Mouse (Mus musculus) natural killer cell, adult 2 months (primary cell): Measurements from ENCODE around the gene Nup210l.

Source experiments
- DNase-seq, 2 experiments: peaks; one replicate each; pipeline ENCODE4 v3.0.0; 2022; ENCODE audit warnings: low spot score in 2 of 2

Nup210l gene

DNA sequence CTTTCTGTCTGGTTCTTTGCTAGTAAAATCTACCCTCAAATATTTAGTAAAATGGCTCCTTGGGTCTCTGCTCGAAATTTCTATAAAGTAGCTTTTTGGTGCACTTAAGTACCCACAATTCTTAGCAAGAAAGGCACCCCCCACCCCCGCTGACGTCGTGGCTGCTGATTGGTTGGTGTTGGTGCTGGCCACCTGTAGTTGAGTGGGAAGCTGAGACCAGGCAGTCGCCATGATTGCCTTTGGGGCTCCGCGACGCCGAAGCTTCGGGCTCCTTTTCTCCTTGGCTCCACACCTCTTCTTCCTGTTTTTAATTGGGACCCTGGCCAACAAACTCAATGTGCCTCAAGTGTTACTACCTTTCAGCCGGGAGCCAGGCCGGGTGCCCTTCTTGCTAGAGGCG lies at the start of gene Nup210l:
Nup210l (plus strand) TSS at position 195 of the 400 bp plus-strand sequence.
- no peak for DNase-seq

DNA sequence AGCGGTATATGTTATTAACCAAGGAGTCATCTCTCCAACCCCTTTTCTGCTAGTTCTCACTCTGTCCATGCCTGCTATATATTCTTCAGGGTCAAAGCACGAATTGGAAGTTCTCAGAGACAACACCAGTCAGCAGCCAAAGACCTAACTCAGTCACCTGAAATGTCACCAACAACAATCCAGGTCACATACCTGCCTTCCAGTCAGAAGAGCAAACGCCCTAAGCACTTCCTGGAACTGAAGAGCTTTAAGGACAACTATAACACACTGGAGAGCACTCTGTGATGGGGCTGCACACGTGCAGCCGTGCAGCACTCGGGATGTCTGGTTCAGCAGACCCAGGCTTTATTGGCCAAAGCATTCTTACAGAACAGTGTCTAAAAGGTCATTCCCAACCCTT lies 42.4 kb upstream of the Nup210l start:
- no peak for DNase-seq

DNA sequence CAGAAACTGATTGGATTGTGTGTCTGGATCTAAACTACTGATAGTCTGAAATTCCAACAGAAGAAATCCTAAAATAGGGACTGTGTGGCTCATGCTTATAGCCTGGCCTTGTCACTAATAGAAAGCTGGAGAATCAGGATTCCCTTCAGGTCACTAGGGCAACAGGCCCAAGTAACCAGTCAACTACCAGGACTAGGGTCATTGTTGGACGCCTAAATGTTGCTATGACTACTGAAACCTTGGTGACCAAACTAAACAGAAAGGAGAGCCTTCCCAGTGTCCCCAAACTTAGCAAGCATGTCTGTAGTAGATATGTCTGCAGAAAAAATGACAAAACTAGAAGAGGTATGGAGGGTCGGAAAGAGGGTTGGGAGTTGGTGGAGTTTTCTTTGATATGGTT lies 41.4 kb upstream of the Nup210l start:
- DNase-seq = no peak

DNA sequence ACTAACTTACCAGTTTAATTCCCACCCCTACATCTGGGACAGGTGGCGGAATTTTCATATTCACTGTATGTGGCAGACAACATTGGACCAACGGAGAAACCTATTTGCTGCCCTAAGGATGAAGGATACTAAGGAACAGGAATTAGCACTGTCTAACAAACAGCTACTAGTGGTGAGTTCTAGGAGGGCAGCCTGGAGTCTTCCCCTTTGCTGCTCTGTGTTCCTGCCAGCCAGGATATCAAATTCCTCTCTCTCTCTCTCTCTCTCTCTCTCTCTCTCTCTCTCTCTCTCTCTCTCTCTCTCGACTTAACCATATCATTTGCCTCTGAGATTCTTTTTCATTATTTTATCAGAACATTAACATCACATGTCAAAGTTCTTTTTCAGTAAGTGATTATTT lies 39.5 kb upstream of the Nup210l start:
- no peak for DNase-seq

DNA sequence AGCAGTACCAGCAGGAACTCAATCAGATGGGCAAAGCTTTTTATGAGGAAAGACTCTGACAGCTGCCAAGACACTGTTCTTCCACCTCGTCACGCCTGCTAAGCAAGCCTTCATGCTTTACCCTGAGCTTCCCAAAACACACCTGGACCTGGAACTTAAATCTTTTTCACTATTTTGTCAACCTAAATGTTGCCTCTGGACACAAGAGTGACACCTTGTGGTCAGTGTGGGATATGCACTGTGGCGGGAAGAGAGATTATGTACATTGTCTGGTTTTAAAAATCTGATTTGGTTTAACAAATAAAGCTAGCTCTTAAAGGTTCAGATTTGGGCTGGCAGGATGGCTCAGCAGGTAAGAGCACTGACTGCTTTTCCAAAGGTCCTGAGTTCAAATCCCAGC lies 38.4 kb upstream of the Nup210l start:
- peak; percentile 47 to 59 for DNase-seq

- no peak for DNase-seq
These were observed 36.1 kb upstream of the Nup210l start for GRCm38 (mm10) chr3:90067851-90068250.

DNA sequence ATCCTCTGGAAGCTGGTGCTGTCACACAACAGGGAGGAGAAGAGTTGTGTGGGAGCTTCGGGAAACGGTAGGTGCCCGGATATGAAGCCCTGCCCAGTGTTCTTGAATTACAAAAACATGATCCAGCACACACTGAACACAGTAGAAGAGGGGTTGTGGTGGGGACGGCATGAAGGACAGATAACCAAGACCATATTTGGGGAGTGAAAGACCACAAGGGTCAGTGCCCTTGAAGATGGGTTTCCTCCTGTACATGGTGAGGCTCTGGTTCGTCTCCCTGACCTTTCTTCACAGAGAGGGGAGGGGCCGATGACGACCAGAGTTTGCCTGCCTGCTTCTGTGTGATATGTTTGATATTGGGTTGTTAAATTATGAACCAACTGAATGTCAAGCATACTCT lies 34.2 kb upstream of the Nup210l start:
- DNase-seq = no peak

GRCm38 (mm10) chr3:90072294-90072693 lies 31.6 kb upstream of the Nup210l start, which contains the start of gene Tpm3:
Gene Tpm3 (plus strand): TSS chr3:90072649.
- no peak for DNase-seq

- DNase-seq = peak; percentile 77 to 84
These were observed 26.8 kb upstream of the Nup210l start for GRCm38 (mm10) chr3:90076921-90077716.

DNA sequence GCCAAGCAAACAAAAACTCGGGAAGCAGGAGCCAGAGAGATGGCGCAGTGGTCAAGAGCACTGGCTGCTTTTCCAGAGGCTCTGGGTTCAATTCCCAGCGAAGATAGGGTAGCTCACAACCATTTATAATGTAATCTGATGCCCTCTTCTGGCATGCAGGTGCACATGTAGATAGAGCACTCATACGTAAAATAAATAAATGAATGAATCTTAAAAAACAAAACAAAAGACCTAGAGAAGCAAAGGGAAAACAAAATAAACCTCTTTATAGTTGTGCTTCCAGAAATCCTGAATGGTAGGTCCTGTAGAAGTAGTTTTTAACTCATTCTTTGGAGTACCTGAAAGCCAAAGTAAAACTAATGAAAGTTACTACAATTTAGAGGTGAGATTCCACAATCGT lies 25.7 kb upstream of the Nup210l start:
- DNase-seq = no peak

DNA sequence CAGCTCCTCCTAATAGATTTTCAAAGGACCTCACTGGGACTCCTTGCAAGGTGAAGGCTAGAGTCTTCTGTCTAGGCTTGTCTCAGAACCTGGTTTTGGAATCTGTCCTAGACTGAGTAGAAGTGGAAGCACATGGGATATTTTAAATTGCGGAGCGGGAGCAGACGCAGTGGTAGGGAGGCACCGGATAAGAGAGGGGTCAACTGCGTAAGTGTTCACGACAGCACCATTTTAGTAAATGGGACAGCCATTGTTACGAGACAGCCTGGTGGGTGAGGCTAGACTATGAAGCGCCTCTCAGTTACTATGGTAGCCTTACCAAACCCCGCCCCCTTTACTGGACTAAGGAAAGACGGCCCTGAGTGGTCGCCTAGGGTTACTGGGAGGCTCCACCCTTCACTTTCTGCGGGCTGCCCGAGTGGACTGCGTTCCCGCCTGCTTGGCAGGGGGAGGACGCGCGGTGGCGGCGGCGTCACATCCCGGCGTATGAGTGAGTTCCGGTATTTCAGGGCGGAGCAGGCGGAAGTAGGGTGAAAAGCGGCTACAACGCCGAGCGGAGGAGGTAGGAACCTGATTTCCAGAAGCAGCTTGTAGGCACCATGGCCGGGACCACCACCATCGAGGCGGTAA lies 24.7 kb upstream of the Nup210l start:
- DNase-seq = peak; percentile 95 to 97

DNA sequence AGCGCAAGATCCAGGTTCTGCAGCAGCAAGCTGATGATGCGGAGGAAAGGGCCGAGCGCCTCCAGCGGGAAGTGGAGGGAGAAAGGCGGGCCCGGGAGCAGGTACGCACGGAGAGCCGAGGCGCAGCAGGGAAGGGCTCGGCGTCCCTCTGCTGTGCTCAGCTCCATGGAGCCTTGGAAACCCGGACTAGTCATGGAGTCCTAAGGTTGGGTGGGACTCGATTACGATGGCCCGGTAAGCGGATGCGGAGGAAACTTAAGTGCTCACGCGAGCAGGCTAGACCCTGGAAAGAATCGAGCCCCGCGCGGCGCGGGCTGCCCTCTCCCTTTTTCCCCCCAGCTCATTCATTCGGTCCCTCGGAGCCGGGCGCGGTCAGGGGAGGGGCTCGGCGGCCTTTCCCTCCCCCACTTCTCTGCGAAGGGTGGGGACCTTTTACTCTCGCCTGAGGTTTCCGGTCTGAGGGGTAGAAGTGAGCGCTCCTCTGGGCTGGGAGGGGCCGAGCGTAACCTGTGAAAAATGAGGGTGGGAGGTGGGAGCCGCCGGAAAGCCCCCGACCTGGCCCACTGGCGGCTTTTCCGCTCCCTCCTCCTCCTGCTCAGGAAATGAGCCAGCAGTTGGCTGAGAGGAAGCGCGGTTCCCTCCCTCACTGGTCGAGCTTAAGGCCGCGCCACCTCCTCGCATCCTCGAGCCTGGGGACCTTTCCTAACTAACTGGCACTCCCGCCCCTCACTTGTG lies 24.0 kb upstream of the Nup210l start:
- DNase-seq = peak; percentile 90 to 95

- DNase-seq = no peak
These were observed 23.5 kb upstream of the Nup210l start for GRCm38 (mm10) chr3:90080498-90080863.

DNA sequence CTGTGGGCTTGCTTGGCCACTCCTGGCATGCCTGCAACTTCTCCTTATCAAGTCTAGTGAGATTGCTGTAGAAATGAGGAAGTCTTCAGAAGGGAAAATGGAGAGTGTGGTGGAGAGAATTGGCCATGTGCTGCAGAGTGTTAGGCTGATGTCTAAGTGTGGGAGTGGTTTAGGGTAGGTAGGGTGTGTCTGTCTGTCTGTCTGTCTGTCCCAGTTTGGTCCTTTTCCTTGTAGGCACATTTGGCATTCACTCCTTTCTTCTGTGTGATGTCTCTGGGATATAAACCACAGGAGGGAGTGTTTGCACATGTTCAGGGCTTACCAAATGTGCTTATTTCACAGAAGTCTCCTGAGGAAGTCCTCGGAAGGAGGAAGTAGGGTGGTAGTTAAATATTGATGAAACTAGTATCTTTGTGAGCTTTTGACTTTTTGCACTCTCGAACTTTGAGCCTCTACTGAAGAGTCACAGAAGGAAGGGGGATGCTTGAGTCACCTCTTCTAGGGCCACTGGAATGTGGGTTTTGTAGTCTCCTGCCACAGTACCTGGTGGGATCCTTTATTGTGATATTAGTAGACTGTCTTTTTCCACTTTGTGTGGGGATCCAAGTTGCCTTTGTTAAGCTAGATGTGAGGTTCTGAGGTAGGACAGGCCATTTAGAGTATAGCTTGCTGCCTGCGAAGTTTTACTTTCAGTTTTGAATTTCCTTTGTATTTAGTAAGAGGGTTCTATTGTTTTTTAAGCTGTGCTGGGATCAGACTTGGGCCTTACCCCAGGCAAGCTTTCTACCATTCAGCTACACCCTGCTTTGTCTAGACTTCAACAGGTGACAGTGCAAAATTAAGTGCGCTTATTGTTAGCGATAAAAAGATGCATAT lies 22.3 kb upstream of the Nup210l start:
- DNase-seq = peak in 1 of 2 experiments; percentile 30

DNA sequence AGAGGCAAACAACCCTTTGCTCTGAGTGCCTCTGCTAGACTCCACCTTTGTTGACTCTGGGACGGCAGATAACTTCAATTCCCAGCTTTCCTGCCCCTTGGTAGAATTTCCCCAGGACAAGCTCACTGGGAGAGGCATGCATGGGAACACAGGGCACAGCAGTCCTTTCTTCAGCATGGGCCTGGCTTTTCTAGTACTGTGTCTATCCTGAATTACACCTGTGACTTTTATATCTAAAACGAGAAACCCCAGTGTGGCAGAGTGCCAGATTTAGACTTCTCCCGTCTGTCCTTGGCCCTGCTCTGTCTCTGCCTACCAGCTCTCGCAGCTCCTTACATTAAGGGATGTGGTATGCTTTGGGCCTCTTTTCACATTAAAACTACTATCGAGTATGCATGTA lies 20.9 kb upstream of the Nup210l start:
- DNase-seq = no peak

DNA sequence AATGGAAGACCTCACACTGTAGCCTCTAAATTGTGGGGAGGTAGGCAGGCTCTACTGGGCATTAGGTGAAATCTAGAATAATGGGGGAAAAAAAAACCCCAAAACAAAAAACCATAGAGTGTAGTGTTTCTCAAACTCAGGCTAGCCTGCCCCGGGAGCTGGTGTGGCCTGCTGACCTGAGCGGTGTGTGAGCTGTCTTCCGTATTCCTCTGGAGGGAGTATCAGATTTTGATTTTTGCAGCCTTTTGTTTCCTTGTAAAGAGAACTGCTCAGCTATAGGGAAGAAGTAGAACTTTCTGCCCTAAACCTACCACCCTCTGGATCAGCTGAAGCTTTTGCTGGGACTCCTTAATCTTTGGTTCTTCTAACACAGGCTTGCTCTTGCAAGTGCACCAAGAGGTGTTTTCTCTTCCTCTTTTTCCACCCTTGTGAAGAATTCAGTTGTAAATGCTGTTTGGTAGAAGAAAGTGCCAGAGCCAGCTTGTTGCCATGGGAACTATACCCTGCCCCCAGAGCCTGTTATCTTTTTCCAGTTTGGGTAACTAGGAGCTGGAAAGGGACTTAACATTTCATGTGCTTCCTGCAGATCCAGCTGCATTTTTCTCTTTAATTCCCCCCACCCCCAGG lies 20.1 kb upstream of the Nup210l start:
- no peak for DNase-seq

GRCm38 (mm10) chr3:90084790-90085189 lies 19.1 kb upstream of the Nup210l start:
- no peak for DNase-seq

DNA sequence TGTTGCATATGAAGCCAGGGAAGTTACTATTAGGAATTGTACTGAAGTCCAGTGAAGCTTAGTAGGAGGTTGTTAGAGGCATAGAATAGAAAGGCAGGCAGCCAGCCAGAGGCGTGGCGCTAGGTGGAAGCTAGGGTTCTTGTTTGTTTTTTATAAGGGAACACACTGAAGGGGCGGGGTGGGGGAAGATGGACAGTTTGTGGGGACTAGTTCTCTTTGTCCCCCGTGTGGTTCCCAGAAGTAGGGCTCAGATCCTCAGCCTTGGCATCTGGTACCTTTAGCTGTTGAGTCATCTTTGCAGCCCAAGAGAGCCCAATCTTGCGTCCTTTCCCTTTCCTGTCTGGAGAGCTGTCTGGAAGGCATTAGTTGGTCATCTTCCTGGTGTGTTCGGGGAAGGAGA lies 18.7 kb upstream of the Nup210l start:
- DNase-seq = no peak

DNA sequence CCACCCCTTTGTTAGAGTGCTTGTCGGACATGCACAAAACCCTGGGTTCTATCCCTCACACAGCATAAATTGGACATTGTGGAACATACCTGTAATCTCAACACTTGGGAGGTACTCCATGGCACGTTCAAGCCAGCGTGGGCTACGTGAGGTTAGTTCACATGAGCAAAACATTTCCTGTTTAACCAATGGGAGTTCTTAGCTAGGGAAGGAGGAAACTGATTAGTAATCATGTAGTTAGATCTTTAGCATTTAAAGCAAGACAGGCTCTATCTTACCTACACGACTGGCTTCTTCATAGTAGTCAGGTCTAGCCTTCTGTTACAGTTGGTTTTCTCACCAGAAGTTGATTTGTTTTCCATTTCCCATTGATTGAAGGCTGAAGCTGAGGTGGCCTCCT lies 17.9 kb upstream of the Nup210l start:
- no peak for DNase-seq

- no peak for DNase-seq
These were observed 15.3 kb upstream of the Nup210l start for GRCm38 (mm10) chr3:90088617-90089016.

GRCm38 (mm10) chr3:90090892-90091291 lies 13.0 kb upstream of the Nup210l start:
- DNase-seq = no peak
